Mouse (Mus musculus): ENCODE measurements around the gene Dnajc6.

Dnajc6 gene

DNA sequence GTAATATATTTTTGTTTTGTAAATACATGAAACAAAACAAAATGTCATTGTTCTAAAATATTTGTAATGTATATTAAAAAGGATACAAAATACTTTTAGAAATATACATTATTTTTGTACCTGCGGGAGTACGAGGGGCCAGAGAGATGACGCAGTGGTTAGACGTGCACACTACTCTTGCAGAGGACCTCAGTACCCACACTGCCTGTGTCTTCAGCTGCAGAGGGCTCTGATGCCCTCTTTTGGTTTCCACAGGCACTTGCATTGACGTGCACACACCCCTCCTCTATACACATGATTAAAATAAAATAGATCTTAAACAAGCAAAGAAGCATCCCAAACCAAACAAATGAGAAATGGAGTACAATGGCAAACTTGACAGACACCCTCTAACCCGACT is 146.3 kb downstream of the Dnajc6 start:
- in situ Hi-C loops (cut with MboI): loop anchor here (25.0 kb wide), 1 partner anchor 280 kb away; no protein-coding TSS in a partner anchor

DNA sequence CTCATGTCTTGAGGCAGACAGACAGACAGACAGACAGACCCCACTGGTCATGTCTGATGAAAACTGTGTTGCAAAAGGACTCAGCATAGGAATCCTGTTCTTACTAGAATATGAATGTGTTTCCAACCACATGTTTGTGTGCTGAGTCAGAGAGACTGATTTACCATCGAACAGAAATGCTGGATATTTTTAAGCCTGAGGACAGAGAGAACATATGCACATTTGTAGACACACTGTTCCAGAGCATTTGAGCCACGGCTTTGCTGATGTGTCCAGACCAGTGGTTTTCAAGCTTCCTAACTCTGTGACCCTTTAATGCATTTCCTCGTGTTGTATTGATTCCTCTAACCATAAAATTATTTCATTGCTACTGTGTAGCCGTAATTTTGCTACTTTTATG is 146.8 kb downstream of the Dnajc6 start:
- in situ Hi-C loops (cut with MboI): loop anchor here (25.0 kb wide), 1 partner anchor 281 kb away; no protein-coding TSS in a partner anchor

DNA sequence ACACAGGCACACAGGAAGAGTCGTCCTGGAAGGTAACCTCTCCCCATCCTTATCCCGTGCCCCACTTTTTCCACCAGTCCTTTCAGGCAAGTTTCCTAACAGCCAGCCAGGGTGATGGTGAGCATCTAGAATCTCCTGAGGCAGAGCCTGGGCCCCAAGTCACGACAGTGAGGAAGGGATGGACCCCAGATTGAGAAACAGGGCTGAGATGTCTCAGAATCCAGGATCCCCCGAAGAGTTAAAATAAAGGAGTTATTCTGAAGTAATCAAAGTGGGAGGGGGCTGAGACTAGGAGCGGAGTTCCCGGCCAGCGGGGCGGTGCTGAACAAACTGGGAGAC is 150.4 kb downstream of the Dnajc6 start:
- in situ Hi-C loops (cut with MboI): loop anchor here (25.0 kb wide), 1 partner anchor 285 kb away; no protein-coding TSS in a partner anchor

DNA sequence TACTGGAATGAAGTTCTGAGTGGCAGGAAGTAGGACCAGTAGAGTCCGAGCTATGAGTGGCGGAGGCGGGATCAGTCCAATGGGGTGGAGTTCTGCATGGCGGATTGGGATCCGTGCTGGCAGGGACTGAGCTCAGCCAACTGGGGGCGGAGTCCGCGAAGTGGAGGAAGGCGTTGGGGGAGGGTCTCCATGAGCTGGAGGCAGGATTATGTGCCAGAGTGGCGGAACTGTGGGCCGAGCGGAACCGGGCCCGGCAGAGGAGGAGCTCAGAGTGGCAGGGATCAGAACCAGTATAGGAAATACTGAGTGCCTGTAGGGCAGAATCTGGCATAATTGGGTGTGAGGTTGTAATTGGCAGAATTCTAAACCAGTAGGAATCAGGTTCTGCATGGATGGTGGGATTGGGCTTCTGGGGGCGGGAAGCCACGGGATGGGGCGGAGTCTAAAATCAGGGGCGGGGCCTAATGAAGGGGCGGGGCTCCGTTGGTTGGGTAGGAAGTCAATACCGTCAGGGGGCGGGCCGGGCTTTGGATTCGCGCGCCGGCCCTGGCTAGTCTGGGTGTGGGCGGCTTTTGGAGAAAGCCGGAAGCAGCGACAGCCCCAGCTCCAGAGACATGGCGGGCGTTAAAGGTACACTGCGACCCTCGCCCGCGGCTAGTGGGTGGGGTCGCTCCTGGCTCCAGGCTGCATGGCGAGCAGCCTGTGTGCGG is 150.9 kb downstream of the Dnajc6 start, which contains the start of gene Leprot:
Gene Leprot (plus strand): TSS at position 523 of the 710 bp plus-strand sequence.
- in situ Hi-C loops (cut with MboI): loop anchor here (25.0 kb wide), 1 partner anchor 285 kb away; no protein-coding TSS in a partner anchor

DNA sequence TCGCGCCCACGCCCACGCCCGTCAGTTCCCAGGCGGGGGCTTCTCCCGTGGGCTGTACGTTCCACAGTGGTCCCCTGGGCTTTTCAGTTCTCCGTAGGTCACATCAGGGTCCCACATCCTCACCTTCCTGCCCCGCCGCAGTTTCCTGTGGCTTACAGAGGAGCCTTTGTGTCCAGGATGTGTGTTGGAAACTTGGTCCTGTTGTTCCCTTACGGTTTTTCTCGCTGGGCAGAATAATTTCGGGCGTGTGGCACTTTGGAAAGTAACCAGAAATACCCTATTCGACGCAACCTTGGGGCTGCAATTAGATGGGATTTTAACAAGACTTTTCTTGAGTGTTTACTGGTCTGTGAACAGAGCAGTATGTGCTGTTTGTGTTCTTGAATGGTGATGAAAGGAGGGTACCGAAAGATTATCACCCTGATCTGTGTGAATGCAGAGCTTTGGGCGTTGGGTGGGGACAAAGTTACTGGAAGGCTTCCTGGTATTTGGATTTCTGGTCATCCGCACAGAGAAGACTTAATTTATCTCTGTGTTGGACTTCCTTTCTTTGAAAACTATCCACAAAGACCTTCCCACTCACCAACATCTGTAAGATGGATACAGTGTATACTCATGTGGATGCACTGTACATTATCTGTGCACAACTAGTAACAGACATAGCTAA is 151.7 kb downstream of the Dnajc6 start:
- in situ Hi-C loops (cut with MboI): loop anchor here (25.0 kb wide), 1 partner anchor 286 kb away; no protein-coding TSS in a partner anchor

DNA sequence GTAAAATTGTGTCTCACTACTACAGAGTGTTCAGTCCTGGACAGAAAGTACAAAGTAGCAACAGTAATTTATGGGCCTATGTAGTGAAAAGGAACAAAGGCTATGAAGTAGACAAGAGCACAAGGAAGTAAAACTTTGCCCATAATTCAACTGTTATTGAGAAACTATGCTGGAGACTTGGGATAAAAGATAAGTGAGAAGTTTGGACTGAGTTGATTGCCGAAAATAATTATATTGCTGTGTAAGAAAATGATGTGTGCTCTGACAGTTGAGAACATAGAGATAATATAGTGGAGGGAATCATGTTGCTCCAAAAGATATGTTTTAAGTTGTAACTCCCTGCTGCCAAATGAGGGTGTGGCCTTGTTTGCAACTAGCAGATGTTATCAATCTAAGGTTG is 152.3 kb downstream of the Dnajc6 start:
- in situ Hi-C loops (cut with MboI): loop anchor here (25.0 kb wide), 1 partner anchor 286 kb away; no protein-coding TSS in a partner anchor

DNA sequence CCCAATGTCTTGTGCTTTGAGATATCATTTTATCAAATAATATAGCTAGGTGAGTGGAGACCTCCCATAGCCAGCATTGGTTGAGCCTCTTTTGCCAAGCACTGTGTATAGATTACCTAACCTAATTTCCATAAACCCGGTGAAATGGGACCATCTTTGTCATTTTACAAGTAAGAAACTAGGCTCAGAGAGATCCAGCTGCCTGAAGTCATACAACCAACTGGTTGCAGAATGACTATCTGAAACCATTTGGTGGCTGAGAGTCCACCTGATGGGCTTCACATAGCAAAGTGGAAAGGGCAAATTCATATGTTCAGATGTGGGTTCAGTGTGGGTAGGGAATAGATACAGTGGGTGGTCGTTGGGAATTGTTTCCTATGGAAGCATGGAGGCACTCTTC is 154.5 kb downstream of the Dnajc6 start:
- in situ Hi-C loops (cut with MboI): no loop called here

DNA sequence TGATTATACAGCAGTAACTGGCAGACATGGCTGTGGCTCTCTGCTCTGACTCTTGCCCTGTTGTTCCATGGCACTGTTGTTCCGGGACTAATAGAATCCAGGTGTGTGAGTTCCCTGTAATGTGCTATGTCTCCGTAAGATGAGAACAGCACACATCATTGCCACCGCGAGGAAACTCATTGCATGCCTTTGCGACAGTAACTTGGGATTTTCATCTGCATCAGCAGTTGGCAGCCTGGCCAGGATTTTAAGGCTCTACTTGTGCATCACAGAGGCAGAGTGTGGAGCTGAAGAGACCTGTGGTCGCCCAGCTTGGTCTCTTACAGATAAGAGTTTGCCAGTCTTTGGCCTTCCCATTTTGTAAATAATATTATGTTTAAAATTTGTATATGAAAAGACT is 157.8 kb downstream of the Dnajc6 start:
- in situ Hi-C loops (cut with MboI): no loop called here

DNA sequence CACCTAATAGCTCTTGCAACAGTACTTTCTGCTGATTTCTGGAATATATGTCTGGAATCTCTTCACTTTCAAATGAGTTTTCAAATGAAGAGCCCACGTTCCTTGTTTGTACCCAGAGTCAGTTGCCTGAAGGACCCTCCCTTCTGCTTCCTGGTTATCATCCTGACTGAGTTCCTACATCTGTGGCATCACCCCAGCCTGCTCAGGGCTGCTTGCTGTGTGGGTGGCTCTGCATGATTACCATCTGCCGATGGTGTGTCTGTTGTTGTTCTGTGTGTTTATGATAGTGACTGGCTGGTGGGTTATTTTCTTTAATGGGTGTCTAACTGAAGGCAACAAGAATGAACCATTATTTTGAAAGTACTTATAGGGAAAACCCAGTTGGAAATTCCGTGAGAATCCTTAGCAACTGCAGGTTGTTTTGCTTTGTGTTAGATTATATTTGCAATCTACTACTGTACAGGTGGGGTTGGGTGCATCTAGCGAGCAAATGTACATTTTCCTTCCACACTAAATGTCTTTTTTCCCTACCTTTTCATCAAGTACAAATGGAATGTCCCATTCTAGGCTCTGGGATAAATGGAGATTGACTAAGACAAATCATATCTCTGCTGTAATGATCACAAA is 158.5 kb downstream of the Dnajc6 start:
- in situ Hi-C loops (cut with MboI): no loop called here

DNA sequence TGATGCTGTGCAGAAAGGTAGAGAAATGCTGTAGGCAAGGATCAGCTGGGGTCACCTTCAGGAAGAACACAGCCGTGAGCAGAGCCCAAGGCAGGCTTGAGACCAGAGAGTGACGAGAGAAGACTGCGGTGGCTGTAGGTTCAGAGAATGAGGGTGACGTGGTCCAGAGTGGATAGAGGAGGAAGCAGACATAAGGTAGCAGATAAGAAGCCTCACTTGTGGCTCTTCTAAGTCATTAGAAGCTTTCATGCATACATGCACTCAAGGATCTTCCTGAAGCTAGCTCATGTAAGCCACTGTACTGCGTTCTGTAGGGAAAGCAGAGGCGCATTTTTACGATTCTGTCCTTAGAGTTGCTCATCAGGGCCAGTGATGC is 159.0 kb downstream of the Dnajc6 start:
- in situ Hi-C loops (cut with MboI): no loop called here

DNA sequence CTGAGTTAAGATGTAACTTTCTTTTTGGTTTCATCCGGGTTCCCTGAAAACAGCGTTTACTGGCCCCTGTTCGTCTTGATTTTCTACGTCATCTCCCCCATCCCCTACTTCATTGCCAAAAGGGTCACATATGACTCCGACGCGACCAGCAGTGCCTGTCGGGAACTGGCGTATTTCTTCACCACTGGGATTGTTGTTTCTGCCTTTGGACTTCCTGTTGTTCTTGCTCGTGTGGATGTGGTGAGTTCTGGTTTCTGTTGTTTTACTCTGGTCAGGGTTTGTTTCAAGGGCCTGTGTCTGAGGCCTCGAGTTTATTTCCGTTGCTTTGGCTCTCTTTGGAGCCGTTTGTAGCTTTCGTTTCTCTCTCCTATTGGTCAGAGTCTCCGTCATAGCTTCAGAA is 159.6 kb downstream of the Dnajc6 start:
- in situ Hi-C loops (cut with MboI): no loop called here

DNA sequence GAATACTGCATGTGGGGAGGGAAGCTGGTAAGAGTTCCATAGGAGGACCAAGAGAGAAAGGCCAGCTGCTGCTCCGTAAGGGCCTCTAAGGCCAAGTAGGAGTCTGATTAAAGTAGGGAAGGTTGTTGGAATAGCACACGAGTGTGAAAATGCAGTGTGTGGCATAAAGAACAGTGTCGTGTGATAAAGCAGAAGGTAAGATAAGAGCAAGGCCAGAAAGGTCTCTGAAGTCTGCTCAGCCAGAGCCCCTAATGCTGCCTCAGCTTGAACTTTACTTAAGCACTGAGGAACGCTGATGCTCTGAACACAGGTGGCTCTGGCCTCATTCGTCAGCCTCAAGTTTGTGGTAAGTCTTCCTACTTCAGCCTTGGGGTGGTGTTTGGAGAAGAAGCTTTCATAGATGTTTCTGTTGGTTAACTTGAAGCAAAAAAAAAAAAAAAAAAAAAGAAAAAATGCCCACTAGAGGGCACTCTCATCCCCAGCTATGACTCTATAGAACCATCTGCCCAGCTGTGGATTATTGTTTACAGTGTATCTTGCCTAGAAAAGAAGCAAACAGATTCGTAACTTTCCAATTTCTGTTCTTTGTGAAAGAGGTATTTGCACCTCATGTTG is 160.6 kb downstream of the Dnajc6 start:
- in situ Hi-C loops (cut with MboI): no loop called here

DNA sequence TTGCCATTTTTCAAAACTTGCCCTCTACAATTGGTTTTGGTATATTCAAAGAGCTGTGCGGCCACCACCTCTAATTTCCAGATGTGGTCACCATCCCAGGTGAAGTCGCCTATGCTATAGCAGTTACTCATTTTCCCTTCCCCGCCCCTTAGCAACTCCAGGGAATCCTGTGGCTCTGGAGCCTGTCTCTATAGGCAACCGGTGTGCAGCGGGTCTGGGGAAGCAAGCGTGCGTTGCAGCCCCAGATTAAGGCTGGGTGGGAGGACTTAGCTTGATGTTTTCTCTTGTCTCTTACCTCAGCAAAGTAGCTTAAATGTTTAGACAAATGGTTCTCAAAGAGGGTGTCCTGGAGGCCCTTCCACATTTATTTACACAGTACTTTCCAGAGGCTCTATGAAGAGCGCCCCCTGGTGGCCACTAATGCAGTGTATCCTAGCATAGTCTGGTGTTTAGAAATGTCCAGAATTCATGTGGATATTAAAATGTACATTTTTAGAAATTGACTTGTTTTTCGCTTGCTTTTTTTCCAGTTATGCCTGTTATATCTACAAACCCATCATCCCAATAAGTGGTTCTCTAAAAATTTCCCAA is 167.8 kb downstream of the Dnajc6 start:
- in situ Hi-C loops (cut with MboI): no loop called here

DNA sequence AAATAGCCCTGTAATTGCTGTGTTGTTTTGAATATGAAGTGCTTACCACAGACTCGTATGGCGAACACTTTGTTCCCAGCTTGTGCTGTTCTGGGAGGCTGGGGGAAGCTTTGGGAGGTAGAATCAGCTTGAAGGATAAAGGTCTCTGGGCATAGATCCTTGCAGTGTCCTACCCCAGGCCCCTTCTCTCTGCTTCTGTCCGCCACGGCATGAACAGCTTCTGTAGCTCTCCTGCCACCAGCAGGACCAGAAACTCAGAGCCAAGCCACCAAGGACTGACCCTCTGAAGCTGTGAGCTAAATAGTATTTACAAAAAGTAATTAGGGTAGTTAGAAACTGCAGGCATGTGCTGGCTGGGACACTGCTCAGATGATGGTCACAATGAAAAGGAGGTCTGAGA is 168.3 kb downstream of the Dnajc6 start:
- in situ Hi-C loops (cut with MboI): no loop called here

DNA sequence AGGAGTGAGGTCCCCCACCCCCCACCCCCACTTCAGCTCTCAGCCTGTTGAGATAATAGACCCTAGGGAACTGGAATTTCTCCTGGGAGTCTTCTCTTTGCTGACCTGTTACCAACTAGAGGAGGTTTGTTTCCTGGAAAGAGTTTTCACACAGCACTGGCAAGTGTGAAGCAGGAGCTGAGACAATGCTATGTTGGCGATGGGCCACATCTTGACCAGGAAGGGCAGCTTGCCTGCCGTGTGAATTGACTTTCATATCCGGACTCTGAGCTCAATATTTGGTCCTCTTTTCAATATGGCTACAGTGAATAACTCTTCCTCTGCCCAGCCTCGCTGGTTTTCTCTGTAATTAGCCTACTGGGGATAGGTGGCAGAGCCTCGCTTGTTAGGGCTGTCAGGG is 172.7 kb downstream of the Dnajc6 start:
- in situ Hi-C loops (cut with MboI): no loop called here

DNA sequence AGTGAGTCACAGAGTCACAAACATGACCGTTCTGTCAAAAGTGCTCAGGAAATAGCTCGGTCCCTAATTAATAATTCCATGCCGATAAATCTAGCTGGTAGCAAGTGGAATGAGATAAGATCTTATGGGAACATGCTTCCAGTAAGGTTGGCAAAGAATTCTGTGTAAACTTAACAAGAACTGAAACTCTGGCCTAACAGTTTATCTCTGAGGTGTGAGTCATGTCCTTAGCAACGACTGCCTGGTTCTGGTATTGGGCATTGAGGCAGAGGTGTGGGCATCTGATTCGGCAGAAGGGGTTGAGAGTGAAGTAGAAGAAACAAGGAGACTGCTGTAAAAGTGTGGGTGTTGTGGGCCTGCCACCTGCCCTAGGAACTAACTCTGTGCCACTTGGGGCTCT is 173.4 kb downstream of the Dnajc6 start:
- in situ Hi-C loops (cut with MboI): no loop called here

DNA sequence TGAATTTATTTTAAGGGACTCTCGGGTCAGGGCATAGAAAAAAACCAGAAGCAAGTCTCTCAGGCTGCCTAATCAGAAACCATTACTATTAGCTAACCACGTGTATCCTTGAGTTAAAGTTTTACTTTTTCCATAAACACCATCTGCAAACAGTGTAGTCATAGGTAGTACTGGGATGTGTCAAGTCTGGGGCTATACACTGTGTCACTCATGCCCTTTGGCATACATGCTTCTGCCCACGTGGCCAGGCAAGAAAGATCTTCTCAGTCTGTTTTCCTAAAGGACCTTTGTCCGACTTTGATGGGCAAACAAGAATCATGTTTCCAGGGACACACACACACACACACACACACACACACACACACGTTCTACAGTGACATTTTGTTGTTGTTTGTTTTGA is 178.3 kb downstream of the Dnajc6 start:
- in situ Hi-C loops (cut with MboI): no loop called here

DNA sequence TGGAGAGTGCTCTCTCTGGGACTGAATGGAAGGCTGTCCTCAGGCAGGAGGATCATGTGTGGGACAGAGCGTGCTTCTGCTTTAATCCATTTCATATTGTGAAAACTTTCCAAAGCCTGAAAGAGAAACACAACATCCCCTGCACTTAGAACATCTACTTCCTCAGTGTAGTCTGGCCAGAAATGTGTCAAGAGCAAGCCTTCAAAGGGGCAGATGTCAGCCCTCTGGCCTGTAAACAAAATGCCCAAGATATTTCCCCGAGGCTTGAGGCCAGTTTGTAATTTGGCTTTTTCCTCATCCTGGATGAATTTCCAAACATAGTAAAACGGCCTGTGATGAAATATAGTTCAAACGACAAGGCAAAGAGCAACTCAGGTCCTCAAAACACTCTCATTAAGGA is 179.3 kb downstream of the Dnajc6 start:
- in situ Hi-C loops (cut with MboI): no loop called here

DNA sequence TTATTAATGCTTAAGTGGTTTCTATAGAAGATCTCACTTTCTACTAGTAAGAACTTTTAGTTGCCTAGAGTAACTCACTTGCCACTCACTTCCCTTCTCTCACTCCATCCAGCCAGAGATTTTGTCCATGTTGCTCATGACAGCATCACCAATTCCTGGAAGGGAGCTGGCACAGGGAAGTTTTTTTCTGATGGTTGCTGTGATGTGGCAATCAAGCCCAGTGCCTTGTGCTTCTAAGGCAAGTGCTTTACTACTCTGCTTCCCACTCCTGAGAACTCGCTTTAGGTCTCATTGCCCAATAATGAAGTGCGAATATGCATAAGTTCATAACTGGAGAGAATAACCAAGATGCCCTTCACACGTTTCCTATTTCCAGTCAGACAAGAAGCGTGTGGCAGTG is 186.2 kb downstream of the Dnajc6 start:
- in situ Hi-C loops (cut with MboI): no loop called here

DNA sequence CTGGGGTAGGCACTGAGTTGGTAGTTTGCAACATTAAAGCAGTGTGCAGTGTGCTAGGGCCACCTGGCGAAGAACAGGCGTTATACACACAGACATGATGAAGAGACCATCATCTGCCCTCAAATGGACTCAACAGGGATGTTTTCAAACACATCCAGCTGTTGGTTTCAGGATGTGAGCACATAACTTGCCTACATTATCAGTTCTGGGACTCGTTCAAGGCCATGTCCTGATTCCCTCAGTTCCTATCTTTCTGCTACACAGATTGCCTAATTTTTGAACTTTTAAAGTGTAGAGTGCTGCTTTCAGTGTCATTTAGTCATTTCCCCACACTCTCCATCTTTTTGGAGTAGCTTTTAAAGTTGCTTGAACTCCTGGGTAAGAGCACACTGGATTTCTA is 186.6 kb downstream of the Dnajc6 start:
- in situ Hi-C loops (cut with MboI): no loop called here

DNA sequence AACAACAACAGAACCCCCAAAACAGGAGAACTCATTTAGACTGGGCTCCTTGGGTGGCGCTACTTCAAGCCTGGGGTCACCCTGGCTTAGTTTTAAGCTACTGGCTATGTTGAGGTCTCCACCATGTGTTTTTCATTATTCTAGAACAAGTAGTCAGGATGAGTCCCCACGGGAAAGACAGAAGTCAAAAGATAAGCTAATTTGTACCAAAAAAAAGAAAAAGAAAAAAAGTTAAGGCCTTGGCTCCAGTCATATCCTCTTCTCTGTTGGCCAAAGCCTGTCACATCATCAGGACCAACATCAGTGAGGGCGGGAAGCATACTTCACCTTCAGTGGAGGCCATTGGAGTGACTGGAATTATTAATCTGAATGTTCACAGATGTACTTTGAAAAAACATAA is 188.4 kb downstream of the Dnajc6 start:
- in situ Hi-C loops (cut with MboI): no loop called here

DNA sequence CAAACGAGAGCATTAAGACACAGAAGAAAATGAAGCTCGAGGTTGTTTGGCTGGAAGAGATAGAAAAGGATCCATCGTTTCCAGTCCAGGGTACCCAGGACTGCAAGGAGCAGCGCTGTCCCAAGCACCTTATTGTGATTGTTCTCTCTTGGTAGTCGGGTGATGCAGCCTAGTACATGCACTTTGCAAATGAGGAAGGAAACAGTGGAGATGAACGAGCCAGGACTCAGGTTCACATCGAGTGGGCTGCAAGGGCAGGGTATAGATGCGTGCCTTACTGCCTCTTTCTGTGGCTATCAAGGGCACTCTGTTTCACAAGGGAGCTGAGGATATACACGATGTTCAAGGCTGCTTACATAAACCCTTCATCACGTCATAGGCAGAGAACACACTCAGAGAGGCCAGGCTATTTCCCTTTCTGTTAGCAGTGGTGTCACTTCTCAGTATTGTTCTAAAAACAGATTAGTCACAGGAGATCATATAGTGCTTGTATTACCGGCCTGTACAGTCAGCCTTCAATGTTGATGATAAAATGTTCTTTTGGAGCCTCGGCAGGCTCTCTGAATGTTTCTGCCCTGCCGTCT is 189.9 kb downstream of the Dnajc6 start:
- in situ Hi-C loops (cut with MboI): no loop called here

Measured in mature B cell (primary cell).